Mouse (Mus musculus) midbrain, embryonic 12.5 days (tissue): ENCODE measurements around the gene Pdzk1. TPM values are rescaled to one million over a fixed set of nuclear protein-coding genes. Genes with fewer than 3 reads are reported as not detected.

Experiments used
- ATAC-seq: fragments of 200-750 bp; cut with Nextera tagmentation; 2 replicates; pipeline ENCODE4 v1.8.0; 2017; ENCODE audit warnings: low read depth, moderate TSS enrichment, moderate library complexity; ENCODE audit not compliant: low FRiP score
- H3K27ac ChIP-seq: fragments of 300-500 bp; sonication (generic); replicated peaks from 2 replicates; pipeline ENCODE4 v1.5.1; 2016; ENCODE audit warnings: mild to moderate bottlenecking
- H3K27me3 ChIP-seq: fragments of 300-500 bp; sonication (generic); 2 replicates; pipeline ENCODE4 v1.6.1; 2016; ENCODE audit warnings: mild to moderate bottlenecking
- H3K36me3 ChIP-seq: fragments of 300-500 bp; sonication (generic); 2 replicates; pipeline ENCODE4 v1.6.1; 2016
- H3K4me1 ChIP-seq: fragments of 300-500 bp; sonication (generic); 2 replicates; pipeline ENCODE4 v1.6.1; 2016
- H3K4me2 ChIP-seq: fragments of 300-500 bp; sonication (generic); replicated peaks from 2 replicates; pipeline ENCODE4 v1.6.1; 2016; ENCODE audit warnings: mild to moderate bottlenecking, moderate library complexity
- H3K4me3 ChIP-seq: fragments of 300-500 bp; sonication (generic); 2 replicates; pipeline ENCODE4 v1.5.1; 2016; ENCODE audit warnings: mild to moderate bottlenecking
- H3K9ac ChIP-seq: fragments of 300-500 bp; sonication (generic); replicated peaks from 2 replicates; pipeline ENCODE4 v1.6.1; 2016; ENCODE audit warnings: mild to moderate bottlenecking, moderate library complexity
- H3K9me3 ChIP-seq: fragments of 300-500 bp; sonication (generic); 2 replicates; pipeline ENCODE4 v1.6.1; 2016; ENCODE audit warnings: mild to moderate bottlenecking
- WGBS: fragments of 180-500 bp; shearing (Covaris S2); methylation state at CpG from one replicate; pipeline ENCODE4 v1.1.7; 2016; 5-methylcytosine and 5-hydroxymethylcytosine counted together
- polyA plus RNA-seq: library from polyadenylated mRNA; unstranded; fragments of >200 nt; fragmentation: Nextera tagmentation; extraction: Ambion mirVana; gene quantifications from 2 replicates; pipeline ENCODE4 v1.2.1, GENCODE M21; 2016

Gene Pdzk1
- polyA plus RNA-seq, 1 experiment from 2014 or later = not detected

- Histone ChIP-seq H3K4me1 (peaks cover 10% of the 10 kb centered on the region), H3K27ac (no peak within 1 kb of the TSS), H3K9me3 (no peaks in the 10 kb centered on the region)
Observed at GRCm38 (mm10) chr3:96904851-96905541, 75.9 kb downstream of the Pdzk1 start, which contains the start of gene Gpr89. TSS of gene Gpr89 (minus strand) at chr3:96905346.

GRCm38 (mm10) chr3:96905592-96905991, 76.5 kb downstream of the Pdzk1 start:
- H3K36me3 ChIP-seq = no peaks in the 10 kb centered on the region
- peak overlapping the region; percentile 76 for H3K9ac ChIP-seq
- peak overlapping the region; percentile 80 for H3K4me3 ChIP-seq
- H3K27ac ChIP-seq = no peak overlapping the region
- 0 out of 2 replicates have a peak, but pooled peaks have one; percentile 32 for ATAC-seq
- 43% methylated on average over 9 of the region's 9 CpGs for WGBS
- peak overlapping the region; percentile 67 for H3K4me2 ChIP-seq
- no peaks in the 10 kb centered on the region for H3K9me3 ChIP-seq
- peaks cover 17% of the 10 kb centered on the region for H3K27me3 ChIP-seq
- peaks cover 10% of the 10 kb centered on the region for H3K4me1 ChIP-seq

More at GRCm38 (mm10) chr3:96904851-96905541, 75.9 kb downstream of the Pdzk1 start, which contains the start of gene Gpr89:
- under 1% methylated on average over 40 of the region's 40 CpGs for WGBS
- Histone ChIP-seq H3K4me2 (peak within 1 kb of the TSS; percentile 67), H3K9ac (peak within 1 kb of the TSS; percentile 76), H3K27me3 (peaks cover 17% of the 10 kb centered on the region), H3K4me3 (peak within 1 kb of the TSS; percentile 80), H3K36me3 (no peaks in the 10 kb centered on the region)
- peak; percentile 98 for ATAC-seq

Other genes with a start within 250 kb of the Pdzk1 start
- gene Polr3gl, start 235.1 kb upstream of the Pdzk1 start, polyA plus RNA-seq = 35.8 and 44.3 TPM in 2 replicates
- gene Ankrd34a, start 232.6 kb upstream of the Pdzk1 start, polyA plus RNA-seq = 2.6 and 2.7 TPM in 2 replicates
- 5.6 and 6.8 TPM in 2 replicates for gene Lix1l, start 228.1 kb upstream of the Pdzk1 start, polyA plus RNA-seq
- gene Rbm8a, start 199.4 kb upstream of the Pdzk1 start, polyA plus RNA-seq = 163 and 166 TPM in 2 replicates
- 45.2 and 46.5 TPM in 2 replicates for gene Pex11b, start 193.9 kb upstream of the Pdzk1 start, polyA plus RNA-seq
- 0.08 TPM in 1 of 2 replicates, not detected in the other for gene Gm42957, start 193.8 kb upstream of the Pdzk1 start, polyA plus RNA-seq
- gene Itga10, start 183.7 kb upstream of the Pdzk1 start, polyA plus RNA-seq = 0.75 and 0.85 TPM in 2 replicates
- 0.33 and 0.40 TPM in 2 replicates for gene Ankrd35, start 159.2 kb upstream of the Pdzk1 start, polyA plus RNA-seq
- gene Pias3, start 132.9 kb upstream of the Pdzk1 start, polyA plus RNA-seq = 45.9 and 47.0 TPM in 2 replicates
- 12.6 and 13.0 TPM in 2 replicates for gene Nudt17, start 120.7 kb upstream of the Pdzk1 start, polyA plus RNA-seq
- 38.0 and 42.9 TPM in 2 replicates for gene Polr3c, start 101.7 kb upstream of the Pdzk1 start, polyA plus RNA-seq
- 89.0 and 89.6 TPM in 2 replicates for gene Rnf115, start 101.6 kb upstream of the Pdzk1 start, polyA plus RNA-seq
- 0.06 and 0.09 TPM in 2 replicates for gene Cd160, start 67 bp downstream of the Pdzk1 start, polyA plus RNA-seq
- 4.7 and 5.4 TPM in 2 replicates for gene Gja5, start 75.4 kb downstream of the Pdzk1 start, polyA plus RNA-seq
- gene Gpr89, start 76.1 kb downstream of the Pdzk1 start, polyA plus RNA-seq = 34.0 and 41.3 TPM in 2 replicates
- 0.03 TPM in 1 of 2 replicates, not detected in the other for gene Gja8, start 96.7 kb downstream of the Pdzk1 start, polyA plus RNA-seq